ENCODE assay signal across 8 mouse cellular contexts in genomic region chr8:4259125-4259804, GRCm38 (mm10). TPM values are rescaled to one million over a fixed set of nuclear protein-coding genes. Genes with fewer than 3 reads are reported as not detected.
DNase-seq lines count a peak whose midpoint lies in the region; ATAC-seq and TF ChIP-seq lines count a peak whose summit lies in the region.

Ctxn1 (minus strand) TSS chr8:4259274.

- peaks cover 86% of the 10 kb centered on the region for H3K36me3 ChIP-seq in forebrain, embryonic 10.5 days (replicated peaks)
- peaks cover 77% of the 10 kb centered on the region for H3K36me3 ChIP-seq in heart, embryonic 14.5 days (ENCODE audit: control insufficient read depth, insufficient read depth, low read length)
- H3K36me3 ChIP-seq in liver, embryonic 14.5 days (replicated peaks; ENCODE audit: control insufficient read depth, insufficient read depth, low read depth): peaks cover 24% of the 10 kb centered on the region
- peaks cover 5% of the 10 kb centered on the region for H3K36me3 ChIP-seq in neural tube, embryonic 11.5 days (ENCODE audit: control insufficient read depth, insufficient read depth, low read length)
- peaks cover 13% of the 10 kb centered on the region for H3K36me3 ChIP-seq in stomach, embryonic 16.5 days (ENCODE audit: control insufficient read depth, insufficient read depth, low read length)

- no peaks in the 10 kb centered on the region for H3K27me3 ChIP-seq in forebrain, embryonic 10.5 days (ENCODE audit: poor library complexity, severe bottlenecking)
- no peaks in the 10 kb centered on the region for H3K27me3 ChIP-seq in heart, embryonic 14.5 days (ENCODE audit: control insufficient read depth, insufficient read depth, low read length)
- H3K27me3 ChIP-seq in liver, embryonic 14.5 days (ENCODE audit: control insufficient read depth, insufficient read depth, low read length): no peaks in the 10 kb centered on the region
- no peaks in the 10 kb centered on the region for H3K27me3 ChIP-seq in neural tube, embryonic 11.5 days (ENCODE audit: control insufficient read depth, insufficient read depth, low read length)
- no peaks in the 10 kb centered on the region for H3K27me3 ChIP-seq in stomach, embryonic 16.5 days (ENCODE audit: control insufficient read depth, insufficient read depth, low read length)

- peak within 1 kb of the TSS; percentile 93 for H3K4me3 ChIP-seq in forebrain, embryonic 10.5 days
- H3K4me3 ChIP-seq in heart, embryonic 14.5 days (ENCODE audit: control insufficient read depth in 1 of 2, insufficient read depth in 1 of 2, low read depth in 1 of 2, low read length in 2 of 2): peak within 1 kb of the TSS; percentile 77 to 83
- H3K4me3 ChIP-seq in liver, embryonic 14.5 days (ENCODE audit: insufficient read depth in 1 of 2, low read depth in 2 of 2, low read length in 2 of 2): peak within 1 kb of the TSS; percentile 39 to 58
- H3K4me3 ChIP-seq in neural tube, embryonic 11.5 days (ENCODE audit: low read depth, low read length): peak within 1 kb of the TSS; percentile 91
- H3K4me3 ChIP-seq in stomach, embryonic 16.5 days (replicated peaks; ENCODE audit: low read length): peak within 1 kb of the TSS; percentile 79

- H3K4me2 ChIP-seq in heart, embryonic 14.5 days (ENCODE audit: low read length): peak within 1 kb of the TSS; percentile 98
- H3K4me2 ChIP-seq in liver, embryonic 14.5 days (ENCODE audit: low read depth): peak within 1 kb of the TSS; percentile 97
- peak within 1 kb of the TSS; percentile 72 for H3K4me2 ChIP-seq in neural tube, embryonic 11.5 days (ENCODE audit: low read depth)
- H3K4me2 ChIP-seq in stomach, embryonic 16.5 days (ENCODE audit: low read depth, low read length): peak within 1 kb of the TSS; percentile 91

- H3K9ac ChIP-seq in heart, embryonic 14.5 days (ENCODE audit: low read length): peak within 1 kb of the TSS; percentile 83
- peak within 1 kb of the TSS; percentile 47 for H3K9ac ChIP-seq in liver, embryonic 14.5 days (replicated peaks)
- H3K9ac ChIP-seq in neural tube, embryonic 11.5 days (ENCODE audit: low read length): peak within 1 kb of the TSS; percentile 97
- peak within 1 kb of the TSS; percentile 80 for H3K9ac ChIP-seq in stomach, embryonic 16.5 days (ENCODE audit: low read length)

- peaks cover 39% of the 10 kb centered on the region for H3K4me1 ChIP-seq in forebrain, embryonic 10.5 days
- H3K4me1 ChIP-seq in heart, embryonic 14.5 days (ENCODE audit: control insufficient read depth in 2 of 2, insufficient read depth in 2 of 2, low read length in 2 of 2): peaks cover 8 to 13% of the 10 kb centered on the region in 2 experiments; a peak in 3 of 4 replicates
- H3K4me1 ChIP-seq in liver, embryonic 14.5 days (replicated peaks; ENCODE audit: control insufficient read depth in 2 of 2, insufficient read depth in 2 of 2, low read length in 1 of 2): peaks cover 3 to 4% of the 10 kb centered on the region in 2 experiments
- peaks cover 16% of the 10 kb centered on the region for H3K4me1 ChIP-seq in neural tube, embryonic 11.5 days (ENCODE audit: control insufficient read depth, insufficient read depth, low read length)
- H3K4me1 ChIP-seq in stomach, embryonic 16.5 days (ENCODE audit: control insufficient read depth, insufficient read depth, low read length): peaks cover 14% of the 10 kb centered on the region

- no peak for TF ChIP-seq CTCF in liver, embryonic 14.5 days (IDR thresholded peaks at IDR 0.05; ENCODE audit: low read depth)

- ATAC-seq in CD4-positive, CD25-positive, alpha-beta regulatory T cell, adult 4 months: peak; percentile 97
- peak; percentile 90 for ATAC-seq in heart, embryonic 14.5 days (ENCODE audit: insufficient number of reproducible peaks, insufficient read depth, low FRiP score, low read depth)
- ATAC-seq in liver, embryonic 14.5 days (ENCODE audit: insufficient read depth): peak; percentile 93
- ATAC-seq in neural tube, embryonic 11.5 days (ENCODE audit: insufficient read depth, low FRiP score, low TSS enrichment): peak; percentile 89
- ATAC-seq in stomach, embryonic 16.5 days (ENCODE audit: insufficient read depth, low FRiP score): peak; percentile 94

- H3K27ac ChIP-seq in forebrain, embryonic 10.5 days: peak within 1 kb of the TSS; percentile 98
- peak within 1 kb of the TSS; percentile 61 to 65 for H3K27ac ChIP-seq in heart, embryonic 14.5 days (replicated peaks in 1 of 2; ENCODE audit: control insufficient read depth in 1 of 2, insufficient read depth in 1 of 2, low read depth in 2 of 2, low read length in 2 of 2)
- peak within 1 kb of the TSS; percentile 50 for H3K27ac ChIP-seq in liver, embryonic 14.5 days
- peak within 1 kb of the TSS; percentile 93 for H3K27ac ChIP-seq in neural tube, embryonic 11.5 days (ENCODE audit: low read depth, low read length)
- peak within 1 kb of the TSS; percentile 78 for H3K27ac ChIP-seq in stomach, embryonic 16.5 days (ENCODE audit: low read length)

- WGBS in forebrain, embryonic 10.5 days: 6% methylated on average over 30 of the region's 33 CpGs
- WGBS in heart, embryonic 14.5 days: 7% methylated on average over 32 of the region's 33 CpGs
- WGBS in liver, embryonic 14.5 days (ENCODE audit: insufficient replicate concordance): 10% methylated on average over 31 of the region's 33 CpGs
- WGBS in neural tube, embryonic 11.5 days: 7% methylated on average over 33 of the region's 33 CpGs
- 6% methylated on average over 30 of the region's 33 CpGs for WGBS in stomach, embryonic 16.5 days

- no peaks in the 10 kb centered on the region for H3K9me3 ChIP-seq in forebrain, embryonic 10.5 days
- H3K9me3 ChIP-seq in heart, embryonic 14.5 days (ENCODE audit: control insufficient read depth, low read length): no peaks in the 10 kb centered on the region
- no peaks in the 10 kb centered on the region for H3K9me3 ChIP-seq in liver, embryonic 14.5 days (ENCODE audit: control insufficient read depth, low read length)
- H3K9me3 ChIP-seq in neural tube, embryonic 11.5 days (ENCODE audit: control insufficient read depth, low read length): no peaks in the 10 kb centered on the region
- H3K9me3 ChIP-seq in stomach, embryonic 16.5 days (replicated peaks; ENCODE audit: control insufficient read depth, low read length): no peaks in the 10 kb centered on the region

- TF ChIP-seq EP300 in liver, embryonic 14.5 days (IDR thresholded peaks at IDR 0.05; ENCODE audit: low read depth): no peak

- peak; percentile 88 for DNase-seq in c-Kit-negative CD71-positive TER-119-positive erythroid progenitor cells, embryonic 14.5 days (ENCODE audit: low read depth, low spot score)
- DNase-seq in forebrain, embryonic 10.5 days (ENCODE audit: extremely low spot score, low spot score): peak; percentile 96
- peak; percentile 97 for DNase-seq in kidney, postnatal 14 days
- DNase-seq in liver, embryonic 14.5 days (ENCODE audit: low read depth in 3 of 3, low spot score in 3 of 3): peak; percentile 77 to 84 (median 83)
- DNase-seq in neural tube, embryonic 11.5 days (ENCODE audit: low spot score): peak; percentile 97

RNA-seq across cellular contexts. Expression of gene Ctxn1, which starts in this region (rescaled TPM):
- not detected for polyA plus RNA-seq in CD4-positive, CD25-positive, alpha-beta regulatory T cell, adult 4 months (2017; shearing (Covaris generic))
- 111 and 120 TPM in 2 replicates for polyA plus RNA-seq in forebrain, embryonic 10.5 days (2016; fragmentation: Nextera tagmentation; extraction: Ambion mirVana)
- polyA plus RNA-seq in heart, embryonic 14.5 days (2014; fragmentation: Nextera tagmentation; extraction: Ambion mirVana): 20.9 and 29.4 TPM in 2 replicates
- 3.0 and 4.6 TPM in 2 replicates for polyA plus RNA-seq in liver, embryonic 14.5 days (2012; rRNA removed)
- polyA plus RNA-seq in liver, embryonic 14.5 days (2014; fragmentation: Nextera tagmentation; extraction: Ambion mirVana): 1.1 and 1.2 TPM in 2 replicates
- 140 TPM in 2 replicates for polyA plus RNA-seq in neural tube, embryonic 11.5 days (2014; fragmentation: Nextera tagmentation; extraction: Ambion mirVana)
- polyA plus RNA-seq in stomach, embryonic 16.5 days (2015; fragmentation: Nextera tagmentation; extraction: Ambion mirVana): 65.9 and 67.9 TPM in 2 replicates

Comparison
In these comparisons a context has a peak if more than half of its experiments do, and no peak if none do; other contexts are left out.
1. Peak in every context shown above with its lines: DNase-seq, ATAC-seq, H3K4me3 ChIP-seq and H3K27ac ChIP-seq.
2. Peak in ATAC-seq in CD4-positive, CD25-positive, alpha-beta regulatory T cell, adult 4 months; RNA of the gene not detected or under 1 TPM.
3. H3K9ac ChIP-seq: peak in every context shown above with its lines; median percentile 97 in neural tube, embryonic 11.5 days; 83 in heart, embryonic 14.5 days; 80 in stomach, embryonic 16.5 days; 47 in liver, embryonic 14.5 days.